Mouse (Mus musculus): Measurements from ENCODE around the gene Capn13. TPM values are rescaled to one million over a fixed set of nuclear protein-coding genes. Genes with fewer than 3 reads are reported as not detected.

Gene Capn13
- total RNA-seq, 1 experiment, result not detected

- TF ChIP-seq HCFC1 (IDR thresholded peaks at IDR 0.05; ENCODE audit: borderline replicate concordance, insufficient read depth, low read length), result no peak
- TF ChIP-seq CHD2 (IDR thresholded peaks at IDR 0.05; ENCODE audit: low read depth, low read length), result no peak
- no peak for TF ChIP-seq ZNF384 (IDR thresholded peaks at IDR 0.05; ENCODE audit: low read depth, low read length)
- peak; percentile 13; the same call in 1 of the 2 replicates for TF ChIP-seq ZC3H11A (IDR thresholded peaks at IDR 0.05; ENCODE audit: borderline replicate concordance, low read depth, low read length)
- TF ChIP-seq MAFK (IDR thresholded peaks at IDR 0.05; ENCODE audit: insufficient read depth, low read depth, low read length), result no peak
- H3K9ac ChIP-seq (ENCODE audit: insufficient read depth, low read depth, low read length, poor library complexity, severe bottlenecking), result no peak overlapping the region
- no peaks in the 10 kb centered on the region for H3K9me3 ChIP-seq (ENCODE audit: control insufficient read depth, insufficient read depth, low read depth, low read length)
- DNase-seq (ENCODE audit: low read depth, low spot score), result peak; percentile 69
- H3K27ac ChIP-seq (ENCODE audit: insufficient read depth, low read depth, low read length, poor library complexity, severe bottlenecking), result no peak overlapping the region
- H3K36me3 ChIP-seq (ENCODE audit: control insufficient read depth, insufficient read depth, low read length, poor library complexity, severe bottlenecking), result no peaks in the 10 kb centered on the region
- H3K4me3 ChIP-seq (ENCODE audit: insufficient read depth in 1 of 2, low read depth in 1 of 2, low read length in 2 of 2, poor library complexity in 1 of 2, severe bottlenecking in 1 of 2), result no peak overlapping the region; a peak in 1 of 4 replicates
- in situ Hi-C loops (cut with MboI; ENCODE audit: low sequenced_read_pairs in 2 of 2, unreplicated experiment in 2 of 2), result loop anchor here in 1 of 2 experiments (10.0 to 25.0 kb wide), 2 partner anchors 443 to 586 kb away; no protein-coding TSS in a partner anchor
- no peaks in the 10 kb centered on the region for H3K4me1 ChIP-seq (ENCODE audit: control insufficient read depth in 2 of 2, insufficient read depth in 2 of 2, low read length in 2 of 2, poor library complexity in 1 of 2)
Measured at GRCm38 (mm10) chr17:73301258-73302050, 99.2 kb downstream of the Capn13 start.

GRCm38 (mm10) chr17:73300147-73300880 lies 100.4 kb downstream of the Capn13 start:
- DNase-seq (ENCODE audit: low read depth, low spot score), result no peak
- Histone ChIP-seq H3K9me3 (ENCODE audit: control insufficient read depth, insufficient read depth, low read depth, low read length) (no peaks in the 10 kb centered on the region), H3K4me3 (ENCODE audit: insufficient read depth in 1 of 2, low read depth in 1 of 2, low read length in 2 of 2, poor library complexity in 1 of 2, severe bottlenecking in 1 of 2) (no peak overlapping the region), H3K36me3 (ENCODE audit: control insufficient read depth, insufficient read depth, low read length, poor library complexity, severe bottlenecking) (no peaks in the 10 kb centered on the region), H3K9ac (ENCODE audit: insufficient read depth, low read depth, low read length, poor library complexity, severe bottlenecking) (no peak overlapping the region), H3K27ac (ENCODE audit: insufficient read depth, low read depth, low read length, poor library complexity, severe bottlenecking) (no peak overlapping the region), H3K4me1 (ENCODE audit: control insufficient read depth in 2 of 2, insufficient read depth in 2 of 2, low read length in 2 of 2, poor library complexity in 1 of 2) (no peaks in the 10 kb centered on the region)
- in situ Hi-C loops (cut with MboI; ENCODE audit: low sequenced_read_pairs in 2 of 2, unreplicated experiment in 2 of 2), result loop anchor here in 1 of 2 experiments (10.0 to 25.0 kb wide), 2 partner anchors 444 to 587 kb away; no protein-coding TSS in a partner anchor
- no peak for TF ChIP-seq HCFC1 (IDR thresholded peaks at IDR 0.05; ENCODE audit: borderline replicate concordance, insufficient read depth, low read length)
- TF ChIP-seq CHD2 (IDR thresholded peaks at IDR 0.05; ENCODE audit: low read depth, low read length), result no peak
- TF ChIP-seq ZNF384 (IDR thresholded peaks at IDR 0.05; ENCODE audit: low read depth, low read length), result no peak
- TF ChIP-seq MAFK (IDR thresholded peaks at IDR 0.05; ENCODE audit: insufficient read depth, low read depth, low read length), result no peak
- TF ChIP-seq ZC3H11A (IDR thresholded peaks at IDR 0.05; ENCODE audit: borderline replicate concordance, low read depth, low read length), result no peak

GRCm38 (mm10) chr17:73298981-73299380 lies 101.7 kb downstream of the Capn13 start:
- DNase-seq (ENCODE audit: low read depth, low spot score), result no peak
- no peak overlapping the region for H3K4me3 ChIP-seq (ENCODE audit: insufficient read depth in 1 of 2, low read depth in 1 of 2, low read length in 2 of 2, poor library complexity in 1 of 2, severe bottlenecking in 1 of 2)
- no peak overlapping the region for H3K9ac ChIP-seq (ENCODE audit: insufficient read depth, low read depth, low read length, poor library complexity, severe bottlenecking)
- in situ Hi-C loops (cut with MboI; ENCODE audit: low sequenced_read_pairs in 2 of 2, unreplicated experiment in 2 of 2), result no loop called here
- no peak overlapping the region for H3K27ac ChIP-seq (ENCODE audit: insufficient read depth, low read depth, low read length, poor library complexity, severe bottlenecking)
- TF ChIP-seq HCFC1 (IDR thresholded peaks at IDR 0.05; ENCODE audit: borderline replicate concordance, insufficient read depth, low read length), result no peak
- no peak for TF ChIP-seq MAFK (IDR thresholded peaks at IDR 0.05; ENCODE audit: insufficient read depth, low read depth, low read length)
- no peak for TF ChIP-seq ZC3H11A (IDR thresholded peaks at IDR 0.05; ENCODE audit: borderline replicate concordance, low read depth, low read length)
- no peak for TF ChIP-seq ZNF384 (IDR thresholded peaks at IDR 0.05; ENCODE audit: low read depth, low read length)
- no peak for TF ChIP-seq CHD2 (IDR thresholded peaks at IDR 0.05; ENCODE audit: low read depth, low read length)
- no peaks in the 10 kb centered on the region for H3K36me3 ChIP-seq (ENCODE audit: control insufficient read depth, insufficient read depth, low read length, poor library complexity, severe bottlenecking)
- H3K9me3 ChIP-seq (ENCODE audit: control insufficient read depth, insufficient read depth, low read depth, low read length), result no peaks in the 10 kb centered on the region
- H3K4me1 ChIP-seq (ENCODE audit: control insufficient read depth in 2 of 2, insufficient read depth in 2 of 2, low read length in 2 of 2, poor library complexity in 1 of 2), result no peaks in the 10 kb centered on the region

- Histone ChIP-seq H3K4me1 (ENCODE audit: control insufficient read depth in 2 of 2, insufficient read depth in 2 of 2, low read length in 2 of 2, poor library complexity in 1 of 2) (no peaks in the 10 kb centered on the region), H3K9me3 (ENCODE audit: control insufficient read depth, insufficient read depth, low read depth, low read length) (no peaks in the 10 kb centered on the region), H3K9ac (ENCODE audit: insufficient read depth, low read depth, low read length, poor library complexity, severe bottlenecking) (no peak overlapping the region), H3K27ac (ENCODE audit: insufficient read depth, low read depth, low read length, poor library complexity, severe bottlenecking) (no peak overlapping the region), H3K36me3 (ENCODE audit: control insufficient read depth, insufficient read depth, low read length, poor library complexity, severe bottlenecking) (no peaks in the 10 kb centered on the region), H3K4me3 (ENCODE audit: insufficient read depth in 1 of 2, low read depth in 1 of 2, low read length in 2 of 2, poor library complexity in 1 of 2, severe bottlenecking in 1 of 2) (no peak overlapping the region)
- in situ Hi-C loops (cut with MboI; ENCODE audit: low sequenced_read_pairs in 2 of 2, unreplicated experiment in 2 of 2), result no loop called here
- no peak for DNase-seq (ENCODE audit: low read depth, low spot score)
- TF ChIP-seq ZNF384 (IDR thresholded peaks at IDR 0.05; ENCODE audit: low read depth, low read length), result no peak
- TF ChIP-seq CHD2 (IDR thresholded peaks at IDR 0.05; ENCODE audit: low read depth, low read length), result no peak
- TF ChIP-seq MAFK (IDR thresholded peaks at IDR 0.05; ENCODE audit: insufficient read depth, low read depth, low read length), result no peak
- no peak; the same call in 1 of the 2 replicates for TF ChIP-seq ZC3H11A (IDR thresholded peaks at IDR 0.05; ENCODE audit: borderline replicate concordance, low read depth, low read length)
- no peak for TF ChIP-seq HCFC1 (IDR thresholded peaks at IDR 0.05; ENCODE audit: borderline replicate concordance, insufficient read depth, low read length)
Measured at GRCm38 (mm10) chr17:73296855-73297254, 103.8 kb downstream of the Capn13 start.
